Mouse (Mus musculus): ENCODE results near the gene Izumo1.

GRCm38 (mm10) chr7:45574472-45575379 lies 46.9 kb upstream of the Izumo1 start:
- no peak for TF ChIP-seq USF1 (IDR thresholded peaks at IDR 0.05; ENCODE audit: low read depth, low read length)
- TF ChIP-seq CTCF (conservative IDR thresholded peaks at IDR 0.05 in 1 of 2, IDR thresholded peaks at IDR 0.05 in 1 of 2; ENCODE audit: low read depth in 2 of 2, low read length in 2 of 2) = no peak
- TF ChIP-seq POLR2A (IDR thresholded peaks at IDR 0.05; ENCODE audit: low read depth, low read length) = no peak

Data from CH12.LX (cell line).